Mouse (Mus musculus) lung, embryonic 14.5 days (tissue): ENCODE measurements around the gene Ttc28. TPM values are rescaled to one million over a fixed set of nuclear protein-coding genes. Genes with fewer than 3 reads are reported as not detected.
A peak's percentile ranks its signal among the peaks of the same experiment; 100 is the strongest.

Experiments
- ATAC-seq: fragments of 200-750 bp; cut with Nextera tagmentation; 2 replicates; pipeline ENCODE4 v1.8.0; 2017; ENCODE audit warnings: mild to moderate bottlenecking, moderate TSS enrichment, moderate library complexity; ENCODE audit not compliant: insufficient read depth
- DNase-seq: peaks from one replicate; pipeline ENCODE4 v3.0.0-alpha.2; 2015
- H3K27ac ChIP-seq: fragments of 300-500 bp; sonication (generic); 2 replicates; pipeline ENCODE4 v1.5.1; 2014; ENCODE audit warnings: low read depth, mild to moderate bottlenecking, moderate library complexity
- H3K27me3 ChIP-seq: fragments of 300-500 bp; sonication (generic); 2 replicates; pipeline ENCODE4 v1.6.1; 2014; ENCODE audit warnings: low read length, control low read depth; ENCODE audit not compliant: insufficient read depth
- H3K36me3 ChIP-seq: fragments of 300-500 bp; sonication (generic); 2 replicates; pipeline ENCODE4 v1.6.1; 2014; ENCODE audit warnings: control low read depth; ENCODE audit not compliant: insufficient read depth
- H3K4me1 ChIP-seq: fragments of 300-500 bp; sonication (generic); 2 replicates; pipeline ENCODE4 v1.6.1; 2014; ENCODE audit warnings: antibody characterized with exemption, control low read depth; ENCODE audit not compliant: insufficient read depth
- H3K4me2 ChIP-seq: fragments of 300-500 bp; sonication (generic); 2 replicates; pipeline ENCODE4 v1.6.1; 2014; ENCODE audit warnings: mild to moderate bottlenecking
- H3K4me3 ChIP-seq: fragments of 300-500 bp; sonication (generic); 2 replicates; pipeline ENCODE4 v1.5.1; 2014; ENCODE audit warnings: low read depth, low read length
- H3K9ac ChIP-seq: fragments of 300-500 bp; sonication (generic); 2 replicates; pipeline ENCODE4 v1.6.1; 2014
- H3K9me3 ChIP-seq: fragments of 300-500 bp; sonication (generic); 2 replicates; pipeline ENCODE4 v1.6.1; 2016; ENCODE audit warnings: low read depth, low read length, control low read depth
- CTCF ChIP-seq: IDR thresholded peaks from 2 replicates; pipeline ENCODE4 v1.5.1; 2016; ENCODE audit warnings: antibody characterized with exemption, low read depth
- WGBS: fragments of 180-500 bp; shearing (Covaris S2); extraction: QIAGEN DNeasy Blood & Tissue Kit; methylation state at CpG from one replicate; pipeline ENCODE4 v1.1.7; 2014; 5-methylcytosine and 5-hydroxymethylcytosine counted together
- polyA plus RNA-seq: library from polyadenylated mRNA; unstranded; fragments of >200 nt; fragmentation: Nextera tagmentation; extraction: Ambion mirVana; gene quantifications from 2 replicates; pipeline ENCODE4 v1.2.1, GENCODE M21; 2014

The Ttc28 gene
- polyA plus RNA-seq, 1 experiment from 2014 or later, result 15.2 TPM

GRCm38 (mm10) chr5:111104801-111105200 is 225.2 kb downstream of the Ttc28 start:
- H3K4me1 ChIP-seq, result no peaks in the 10 kb centered on the region
- no peaks in the 10 kb centered on the region for H3K27me3 ChIP-seq
- peaks cover 25% of the 10 kb centered on the region for H3K36me3 ChIP-seq
- WGBS, result 79% methylated on average over 7 of the region's 7 CpGs
- TF ChIP-seq CTCF, result no peak
- H3K27ac ChIP-seq, result no peak overlapping the region
- no peak for DNase-seq
- H3K9ac ChIP-seq, result no peak overlapping the region
- no peak overlapping the region for H3K4me3 ChIP-seq
- no peak for ATAC-seq
- H3K9me3 ChIP-seq, result no peaks in the 10 kb centered on the region
- H3K4me2 ChIP-seq, result no peak overlapping the region

DNA sequence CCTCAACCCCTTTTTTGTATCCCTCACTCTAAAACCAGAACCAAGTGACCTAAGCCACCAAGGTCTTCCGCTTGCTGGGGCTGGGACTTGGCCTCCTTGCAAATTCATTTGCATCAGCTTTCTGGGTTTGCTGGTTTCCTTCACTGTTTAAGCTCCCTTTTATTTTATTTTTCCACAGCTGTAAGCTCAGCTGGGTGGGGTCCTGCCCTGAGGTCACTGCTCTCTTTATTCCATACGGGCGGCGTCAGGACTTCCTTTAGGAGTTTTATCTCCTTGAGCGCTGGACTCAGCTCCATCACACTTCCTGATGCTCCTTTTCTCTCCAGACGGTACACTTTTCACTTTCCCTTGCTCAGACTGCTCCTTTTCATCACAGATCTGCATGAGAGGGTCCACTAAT is 231.8 kb downstream of the Ttc28 start:
- WGBS, result 57% methylated on average over 6 of the region's 6 CpGs
- DNase-seq (no peak), ATAC-seq (no peak)
- H3K4me1 ChIP-seq, result peaks cover 13% of the 10 kb centered on the region
- H3K4me2 ChIP-seq, result no peak overlapping the region
- H3K36me3 ChIP-seq, result no peaks in the 10 kb centered on the region
- H3K4me3 ChIP-seq, result no peak overlapping the region
- no peak overlapping the region for H3K9ac ChIP-seq
- no peak for TF ChIP-seq CTCF
- H3K27me3 ChIP-seq, result no peaks in the 10 kb centered on the region
- H3K27ac ChIP-seq, result no peak overlapping the region
- H3K9me3 ChIP-seq, result no peaks in the 10 kb centered on the region

DNA sequence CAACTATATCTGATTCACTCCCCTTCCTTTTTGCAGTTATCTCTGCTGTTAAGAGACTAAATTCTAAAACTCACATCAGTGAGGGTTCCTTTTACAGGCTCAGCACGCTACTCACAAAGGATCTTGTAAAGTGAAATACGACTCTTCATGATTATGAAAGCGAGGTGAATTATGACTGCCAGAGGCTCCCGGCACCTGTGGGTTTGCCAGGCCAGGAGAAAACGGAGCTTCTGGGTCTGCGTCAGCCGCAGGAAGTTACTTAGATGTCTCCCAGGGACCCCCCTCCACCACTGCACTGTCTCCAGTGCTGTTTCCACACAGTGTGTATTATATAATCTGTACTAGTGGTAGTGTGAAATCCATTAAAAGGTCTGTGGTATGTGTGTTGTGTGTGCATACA is 233.6 kb downstream of the Ttc28 start:
- H3K36me3 ChIP-seq, result no peaks in the 10 kb centered on the region
- DNase-seq (no peak), ATAC-seq (no peak)
- H3K9me3 ChIP-seq, result no peaks in the 10 kb centered on the region
- H3K27ac ChIP-seq, result no peak overlapping the region
- 42% methylated on average over 7 of the region's 7 CpGs for WGBS
- no peak for TF ChIP-seq CTCF
- no peak overlapping the region for H3K4me3 ChIP-seq
- no peaks in the 10 kb centered on the region for H3K27me3 ChIP-seq
- H3K4me2 ChIP-seq, result no peak overlapping the region
- H3K9ac ChIP-seq, result no peak overlapping the region
- peaks cover 13% of the 10 kb centered on the region for H3K4me1 ChIP-seq

- no peak for TF ChIP-seq CTCF
- Histone ChIP-seq H3K9me3 (no peaks in the 10 kb centered on the region), H3K27ac (no peak overlapping the region), H3K27me3 (no peaks in the 10 kb centered on the region), H3K36me3 (no peaks in the 10 kb centered on the region), H3K4me2 (no peak overlapping the region), H3K9ac (no peak overlapping the region), H3K4me1 (peaks cover 13% of the 10 kb centered on the region), H3K4me3 (no peak overlapping the region)
- WGBS, result 39% methylated on average over 8 of the region's 8 CpGs
- ATAC-seq, result no peak
- DNase-seq, result no peak
These were observed 234.2 kb downstream of the Ttc28 start for GRCm38 (mm10) chr5:111113694-111114375.

DNA sequence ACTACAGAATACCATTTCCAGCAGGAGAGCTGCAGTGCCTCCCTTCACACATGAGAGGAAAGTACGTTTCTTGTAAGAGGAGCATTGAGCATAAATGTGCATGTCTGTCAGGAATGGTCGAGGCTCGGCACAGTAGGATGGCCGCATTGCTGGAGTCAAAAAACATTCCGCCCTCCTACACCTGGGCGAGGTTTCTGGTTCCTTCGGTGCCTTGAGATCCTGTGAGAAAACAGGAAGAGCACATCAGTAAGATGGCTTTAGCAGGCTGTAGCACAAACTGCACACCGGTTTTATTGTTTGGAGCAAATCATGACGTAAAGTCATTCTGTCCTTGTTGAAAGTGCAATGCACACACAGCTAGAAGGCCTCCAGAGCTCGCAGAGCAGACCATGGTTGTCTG is 235.0 kb downstream of the Ttc28 start:
- Histone ChIP-seq H3K4me2 (no peak overlapping the region), H3K27ac (no peak overlapping the region), H3K9me3 (no peaks in the 10 kb centered on the region), H3K4me3 (no peak overlapping the region), H3K36me3 (no peaks in the 10 kb centered on the region), H3K9ac (no peak overlapping the region), H3K4me1 (peaks cover 13% of the 10 kb centered on the region), H3K27me3 (no peaks in the 10 kb centered on the region)
- no peak for DNase-seq
- TF ChIP-seq CTCF, result no peak
- no peak for ATAC-seq
- 77% methylated on average over 10 of the region's 10 CpGs for WGBS

- DNase-seq (peak; percentile 43), ATAC-seq (no peak)
- Histone ChIP-seq H3K4me1 (peaks cover 13% of the 10 kb centered on the region), H3K9me3 (no peaks in the 10 kb centered on the region), H3K27me3 (no peaks in the 10 kb centered on the region), H3K4me2 (no peak overlapping the region), H3K9ac (no peak overlapping the region), H3K4me3 (no peak overlapping the region), H3K36me3 (no peaks in the 10 kb centered on the region), H3K27ac (peak overlapping the region; percentile 2; the same call in 1 of the 2 replicates)
- no peak for TF ChIP-seq CTCF
- 52% methylated on average over 15 of the region's 15 CpGs for WGBS
These were observed 236.1 kb downstream of the Ttc28 start for GRCm38 (mm10) chr5:111115519-111116350.

GRCm38 (mm10) chr5:111119805-111120204 is 240.2 kb downstream of the Ttc28 start:
- Histone ChIP-seq H3K4me2 (no peak overlapping the region), H3K9me3 (no peaks in the 10 kb centered on the region), H3K9ac (no peak overlapping the region), H3K36me3 (no peaks in the 10 kb centered on the region), H3K4me3 (no peak overlapping the region), H3K4me1 (peaks cover 10% of the 10 kb centered on the region; the same call in 1 of the 2 replicates), H3K27me3 (no peaks in the 10 kb centered on the region), H3K27ac (no peak overlapping the region)
- no peak for ATAC-seq
- 81% methylated on average over 3 of the region's 3 CpGs for WGBS
- no peak for TF ChIP-seq CTCF
- DNase-seq, result no peak
